Mouse (Mus musculus) layer of hippocampus, adult 18-20 months (tissue): ENCODE data around the gene Cbln1. TPM values are rescaled to one million over a fixed set of nuclear protein-coding genes. Genes with fewer than 3 reads are reported as not detected.

ENCODE experiments used
- DNase-seq, 2 experiments: peaks; one replicate each; pipeline ENCODE4 v3.0.0; 2022; ENCODE audit warnings: low spot score in 2 of 2
- total RNA-seq, 2 experiments: library from RNA; stranded (reverse); gene quantifications; 2 replicates each; pipeline ENCODE4 v1.2.3; 2021

Cbln1 gene
- total RNA-seq, 2 experiments from 2014 or later, result 2.6 to 5.3 TPM

DNA sequence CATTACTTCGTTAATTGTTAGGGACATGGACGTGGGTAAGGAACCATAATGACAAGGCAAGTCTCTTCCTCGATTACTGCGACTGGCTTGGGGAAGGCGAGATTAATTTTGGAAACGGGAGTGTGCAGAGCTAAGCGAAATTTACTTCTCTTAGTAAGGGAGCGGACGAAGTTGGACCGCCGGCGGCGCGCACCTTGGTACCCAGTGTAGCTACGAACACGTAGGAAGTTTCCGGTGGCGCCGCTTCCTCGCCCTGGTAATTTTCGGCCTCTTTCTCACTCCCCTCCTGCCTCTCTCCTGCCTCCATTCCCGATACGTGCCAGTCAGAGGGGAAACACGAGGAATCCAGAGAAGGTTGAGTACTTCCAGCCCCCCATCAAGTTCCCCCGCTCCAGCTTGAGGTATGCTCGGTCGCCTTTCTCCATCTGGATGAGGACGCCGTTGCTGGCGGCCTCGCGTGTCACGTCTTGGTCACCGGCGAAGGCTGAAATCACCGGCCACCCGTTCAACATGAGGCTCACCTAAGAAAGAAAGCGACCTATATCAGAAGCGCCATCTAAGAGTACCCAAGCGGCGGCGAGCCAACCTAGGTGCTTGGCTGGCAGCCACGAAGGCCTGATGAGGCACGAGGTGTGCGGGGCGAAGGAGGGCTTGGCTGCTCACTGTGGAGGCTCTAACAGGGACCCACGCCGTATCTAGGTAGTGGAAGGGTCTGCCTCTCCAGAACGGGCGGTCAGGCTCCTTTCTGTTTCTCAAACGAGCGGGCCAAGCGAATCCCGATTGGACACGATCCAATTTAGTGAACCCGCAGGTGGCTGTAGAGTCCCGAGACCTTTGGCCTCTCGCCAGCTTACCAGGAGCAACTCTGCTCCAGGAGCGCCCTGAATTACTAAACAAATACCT lies 2.2 kb downstream of the Cbln1 start:
- DNase-seq, result no peak

DNA sequence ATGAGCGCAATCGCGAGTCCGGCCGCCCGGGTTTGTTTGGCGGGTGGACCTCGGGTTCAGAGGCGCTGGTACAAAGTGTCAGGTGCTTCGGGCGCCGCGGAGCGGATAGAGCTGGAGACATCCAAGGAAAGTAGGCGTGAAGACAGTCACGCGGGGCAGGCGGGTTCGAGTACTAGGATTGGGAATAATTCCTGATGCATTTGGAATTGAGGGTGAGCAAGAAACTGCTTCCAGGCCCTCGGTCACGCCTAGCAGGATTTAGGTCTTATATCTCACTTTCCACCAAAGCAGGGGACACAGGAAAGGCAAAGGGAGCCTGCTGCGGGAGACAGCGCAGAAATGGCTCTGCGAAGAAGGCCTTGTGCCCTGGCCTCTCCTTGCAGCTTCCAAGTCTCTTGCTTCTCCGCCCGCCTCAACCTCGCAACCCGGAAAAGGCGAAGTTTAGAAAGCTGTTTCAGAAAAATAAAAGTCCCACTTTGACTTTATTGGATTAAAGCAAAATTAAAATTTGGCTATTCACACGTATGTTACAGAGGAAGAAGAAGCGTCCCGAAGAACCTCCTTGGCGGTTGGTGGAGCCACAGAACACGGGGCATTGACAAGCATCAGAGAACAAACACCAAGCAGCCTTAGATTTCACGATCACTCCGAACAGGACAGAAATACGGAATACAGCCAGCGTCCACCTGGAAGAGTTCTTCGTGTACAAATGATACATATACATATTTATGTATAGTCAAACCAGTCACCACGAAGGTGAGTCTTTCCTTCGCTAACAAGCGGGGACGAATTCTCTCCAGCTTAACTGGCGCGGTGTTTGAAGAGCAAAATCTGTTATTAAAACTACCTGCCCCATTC lies 3.2 kb downstream of the Cbln1 start:
- DNase-seq, result no peak

DNA sequence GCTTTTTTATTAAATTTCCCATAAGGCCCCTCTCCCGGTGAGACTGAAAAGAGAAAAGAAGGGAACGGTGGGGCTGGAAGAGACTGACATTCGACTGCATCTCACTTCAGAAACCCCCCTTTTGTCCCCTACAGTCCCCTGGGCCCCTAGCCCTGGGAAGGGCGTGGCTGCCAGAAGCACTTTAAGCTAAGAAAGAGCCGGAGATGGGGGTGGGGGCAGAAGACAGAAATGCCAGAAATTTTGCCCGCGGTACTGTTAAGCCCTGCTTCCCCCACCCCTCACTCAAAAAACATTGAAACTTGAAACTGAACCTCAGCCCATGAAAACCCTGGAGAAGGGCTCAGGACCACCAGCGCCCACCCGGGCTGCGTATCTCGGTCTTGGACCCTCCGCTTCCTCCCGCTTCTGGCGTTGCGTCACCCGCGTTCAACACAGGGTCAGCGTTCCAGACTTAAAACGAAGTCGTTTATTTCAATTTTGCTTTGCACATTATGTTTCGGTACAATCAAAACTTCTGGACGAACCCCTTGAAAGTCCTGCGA lies 3.9 kb downstream of the Cbln1 start:
- DNase-seq, result no peak

DNA sequence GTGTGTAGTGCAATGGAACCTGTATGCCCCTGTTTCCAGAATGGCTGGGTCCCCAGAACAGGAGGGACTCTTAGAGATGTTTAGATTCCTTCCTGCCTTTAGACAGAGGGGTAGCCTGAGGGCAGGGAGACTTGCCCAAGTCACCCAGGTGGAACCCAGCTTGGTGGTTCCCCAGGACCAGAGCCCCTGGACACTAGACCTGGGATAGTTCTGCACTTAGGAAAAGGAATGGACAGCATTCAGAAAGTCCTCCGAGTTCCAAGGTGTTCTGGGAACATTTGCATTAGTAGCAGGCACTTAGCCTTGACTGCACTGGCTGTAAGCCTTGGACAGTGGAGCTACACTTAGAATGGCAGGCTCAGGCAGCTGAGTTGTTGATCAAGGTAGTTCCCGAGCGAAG lies 4.5 kb downstream of the Cbln1 start:
- DNase-seq, result no peak

DNA sequence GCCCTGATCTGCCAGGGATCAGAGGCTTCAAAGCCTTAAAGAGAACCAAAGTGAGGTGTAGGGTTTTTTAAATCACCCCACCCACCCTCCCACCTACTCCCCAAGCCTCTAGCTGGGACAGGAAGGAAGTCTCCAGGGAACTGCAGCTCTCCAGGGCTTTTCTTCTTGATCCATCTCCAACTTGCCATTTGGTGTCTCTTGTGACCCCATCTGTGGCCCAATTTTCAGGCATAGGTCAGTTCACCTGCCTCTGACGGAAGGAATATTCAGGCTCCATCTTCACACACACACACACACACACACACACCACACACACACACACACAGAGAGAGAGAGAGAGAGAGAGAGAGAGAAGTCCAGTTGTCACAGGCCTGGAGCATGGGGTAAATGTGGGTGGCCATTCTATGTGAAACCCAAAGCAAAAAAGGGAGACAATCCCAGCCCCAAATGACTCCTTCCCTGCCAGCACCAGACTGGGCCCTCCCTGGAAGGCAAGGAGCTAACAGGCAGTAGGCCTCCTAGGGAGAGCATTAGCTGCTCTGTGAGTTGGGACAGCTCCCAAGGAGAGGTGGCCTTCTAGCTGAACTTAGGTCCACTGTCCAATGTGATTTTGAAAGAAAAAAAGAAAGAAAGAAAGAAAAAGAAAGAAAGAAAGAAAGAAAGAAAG lies 5.3 kb downstream of the Cbln1 start:
- no peak for DNase-seq

DNA sequence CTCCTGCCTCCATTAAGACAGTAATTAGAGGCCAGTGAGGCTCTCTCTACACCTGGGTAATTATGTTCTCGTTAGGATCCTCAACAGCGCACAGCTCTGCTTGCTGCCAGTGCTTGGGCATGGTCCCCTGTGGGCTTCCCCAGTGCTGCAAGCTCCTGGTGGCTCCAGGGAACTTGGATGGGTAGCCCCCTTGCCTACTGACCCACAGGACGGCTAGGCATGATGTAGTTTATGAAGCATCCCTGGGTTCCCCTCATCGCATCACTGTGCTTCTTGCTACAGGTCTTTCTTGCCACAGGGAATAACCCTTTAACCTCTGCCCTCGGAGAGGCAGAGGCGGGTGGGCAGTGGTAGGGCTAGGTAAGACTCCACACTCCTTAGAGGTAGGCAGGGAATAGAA lies 6.1 kb downstream of the Cbln1 start:
- no peak for DNase-seq

DNA sequence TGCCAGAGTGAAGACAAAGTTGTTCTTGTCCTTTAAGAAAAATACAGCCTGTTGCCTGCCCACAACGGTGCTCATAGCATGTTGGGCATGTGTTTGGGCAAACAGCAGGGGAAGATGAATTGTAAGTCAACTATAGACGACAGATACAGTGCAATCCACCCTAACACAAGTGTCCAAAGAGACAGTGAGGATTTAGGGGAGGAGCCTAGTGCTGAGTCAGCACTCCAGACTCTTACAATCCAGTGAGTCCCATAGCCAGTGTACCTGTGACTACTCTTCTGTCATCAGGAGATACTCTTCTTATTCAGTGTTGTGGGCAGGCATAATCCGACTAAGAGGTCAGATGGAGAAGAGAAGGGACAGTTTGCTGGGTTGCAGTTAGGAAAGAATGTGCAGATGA lies 8.0 kb downstream of the Cbln1 start:
- no peak for DNase-seq

DNA sequence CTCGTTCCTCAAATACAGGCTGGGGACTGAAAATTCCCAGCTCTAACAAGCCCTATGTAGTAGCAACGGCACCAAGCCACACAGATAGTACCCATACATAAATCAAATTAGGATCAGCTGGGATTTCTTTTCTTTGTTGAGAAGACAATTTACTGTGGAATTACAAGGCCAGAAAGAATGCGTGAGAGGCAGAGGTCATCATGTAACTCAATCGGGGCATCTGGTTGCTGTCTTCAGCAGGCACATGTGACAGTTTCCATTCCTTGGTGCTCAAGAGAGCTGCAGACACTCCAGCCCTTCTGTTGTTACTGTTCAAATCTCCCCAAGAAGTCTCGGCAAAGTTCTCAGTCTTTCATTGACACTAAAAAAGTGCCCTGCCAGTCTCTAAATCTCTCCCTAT lies 10.6 kb downstream of the Cbln1 start:
- no peak for DNase-seq

DNA sequence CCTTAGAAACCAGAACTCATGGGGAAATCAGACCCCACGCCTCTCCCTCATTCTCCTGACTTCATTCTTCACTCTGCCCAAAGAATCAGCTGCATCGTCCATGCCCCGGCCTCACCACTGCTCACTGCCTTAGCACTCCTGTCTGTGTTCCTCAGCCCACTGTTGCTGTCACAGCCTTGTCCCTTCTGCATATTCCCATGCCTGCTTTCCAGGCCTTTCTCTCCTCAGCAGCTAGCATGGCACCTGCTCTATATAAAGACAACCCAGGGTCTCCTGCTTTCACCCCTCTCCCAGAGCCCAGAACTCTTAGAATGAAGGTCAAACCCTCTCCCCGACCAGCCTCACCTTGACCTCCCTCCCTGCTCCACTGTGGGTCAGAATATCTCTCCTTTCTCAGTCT lies 15.5 kb downstream of the Cbln1 start:
- no peak for DNase-seq

DNA sequence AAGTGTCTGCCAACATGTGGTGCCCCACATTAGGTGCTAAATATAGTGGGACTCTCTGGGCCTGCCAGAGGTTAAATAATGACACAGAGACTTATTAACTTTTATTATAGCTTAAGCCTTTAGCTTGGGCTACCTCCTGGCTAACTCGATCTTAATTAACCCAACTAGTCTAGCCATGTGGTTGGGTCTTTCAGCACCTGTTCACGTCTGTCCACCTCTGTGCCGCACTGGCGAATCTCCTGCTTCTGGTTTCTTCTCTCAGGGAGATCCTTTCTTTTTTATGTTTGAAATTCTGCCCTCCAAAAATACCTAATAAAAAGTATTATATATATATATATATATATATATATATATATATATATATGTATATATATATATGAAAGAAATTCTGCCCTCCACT lies 19.6 kb downstream of the Cbln1 start:
- DNase-seq, result no peak

DNA sequence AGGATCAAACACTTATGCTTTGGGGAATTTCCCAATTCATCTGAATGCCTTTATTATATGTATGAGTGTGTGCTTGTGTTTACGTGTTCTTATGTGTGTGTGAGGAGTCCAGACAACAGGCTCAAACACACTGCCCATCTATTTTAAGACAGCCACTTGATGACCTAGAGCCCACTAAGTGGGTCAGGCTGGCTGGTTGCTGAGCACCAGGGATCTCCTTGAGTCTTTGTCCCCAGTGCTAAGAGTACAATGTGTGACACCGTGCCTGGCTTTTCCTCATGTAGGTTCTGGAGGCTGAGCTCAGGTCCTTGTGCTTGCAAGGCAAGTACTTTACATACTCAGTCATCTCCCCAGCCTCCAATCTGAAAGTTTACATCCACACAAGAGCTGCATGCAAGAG lies 20.7 kb downstream of the Cbln1 start:
- no peak for DNase-seq

DNA sequence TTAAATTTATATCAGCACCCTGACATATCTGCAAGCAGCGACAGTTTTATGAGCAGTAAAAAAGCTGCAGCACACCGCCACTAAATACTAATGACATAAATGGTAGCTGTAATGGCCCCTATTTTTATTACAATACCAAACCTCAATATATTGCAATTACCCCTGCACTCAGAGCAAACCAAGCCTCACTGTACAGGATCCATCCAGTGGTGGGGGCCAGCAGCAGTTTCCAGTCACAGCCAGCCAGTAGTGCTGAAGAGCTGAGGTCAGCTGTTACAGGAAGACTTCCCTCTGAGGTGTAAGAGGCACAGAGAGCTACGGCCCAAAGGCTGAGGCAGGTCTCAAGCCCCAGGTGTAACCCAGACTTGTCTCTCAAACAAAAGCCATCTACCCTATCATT lies 37.8 kb downstream of the Cbln1 start:
- no peak for DNase-seq

DNA sequence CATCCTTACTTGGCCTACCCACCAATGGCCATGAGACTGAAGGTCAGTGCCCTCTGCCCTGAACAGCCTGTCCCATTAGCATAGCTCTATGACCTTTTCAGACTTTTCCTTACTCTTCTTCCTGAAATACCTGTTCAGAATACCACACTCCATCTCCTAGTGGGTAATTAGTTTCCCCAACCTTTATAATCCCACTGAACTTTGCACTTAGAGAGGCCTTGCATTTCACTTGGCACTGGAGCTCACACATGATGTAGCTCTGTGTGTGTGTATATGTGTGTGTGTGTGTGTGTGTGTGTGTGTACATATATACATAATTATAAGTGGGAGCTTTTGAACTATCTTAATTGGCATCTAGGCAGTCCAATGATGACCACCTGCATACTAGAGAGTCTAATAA lies 45.2 kb downstream of the Cbln1 start:
- no peak for DNase-seq

DNA sequence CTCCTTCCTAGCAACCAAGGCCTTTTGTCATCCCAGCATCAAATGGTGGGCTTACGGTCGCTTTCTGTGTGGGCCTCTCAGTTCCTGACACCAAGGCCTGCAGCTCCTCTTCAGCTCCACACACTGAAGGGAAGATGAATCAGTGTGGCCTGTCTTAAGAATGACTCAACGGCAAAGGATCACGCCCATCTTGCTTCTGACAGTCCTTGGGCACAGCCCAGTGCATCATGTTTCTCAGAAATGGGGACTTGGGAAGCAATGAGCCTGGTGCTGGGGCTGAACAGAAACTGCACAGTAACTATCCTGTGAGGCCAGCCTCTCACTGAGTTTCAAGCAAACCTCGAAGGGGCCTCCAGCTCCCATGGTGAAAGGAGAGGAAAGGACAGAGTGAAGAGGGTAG lies 47.7 kb downstream of the Cbln1 start:
- DNase-seq, result no peak

DNA sequence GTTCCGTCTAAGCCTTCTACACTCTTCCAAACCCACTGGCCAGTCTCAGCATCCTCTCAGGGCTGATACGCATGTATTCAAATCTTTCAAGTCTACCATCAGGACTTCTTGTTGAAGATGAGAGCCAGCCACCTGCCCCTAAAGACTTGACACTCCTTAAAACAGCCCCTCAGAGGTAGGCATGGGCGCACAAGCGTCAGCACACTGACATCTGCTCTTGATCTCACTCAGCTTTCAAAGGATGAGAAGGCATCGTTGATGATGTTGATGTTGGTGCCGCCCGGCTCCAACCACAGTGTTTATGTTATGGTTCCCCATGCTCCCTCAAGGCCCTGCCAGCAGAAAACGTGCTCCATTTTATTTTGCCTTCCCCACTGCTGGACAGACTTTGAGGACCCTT lies 50.7 kb downstream of the Cbln1 start:
- no peak for DNase-seq

Other genes starting within 250 kb of the Cbln1 start
- gene 4933402J07Rik, start 91.2 kb upstream of the Cbln1 start, total RNA-seq, result not detected